Mouse (Mus musculus) bone marrow, adult 2 months (tissue): Measurements from ENCODE around the gene Cphx2. TPM values are rescaled to one million over a fixed set of nuclear protein-coding genes. Genes with fewer than 3 reads are reported as not detected.
"Not testable (repeated sequence)": the region's sequence is repeated elsewhere in the genome, so short reads cannot be mapped to it uniquely, and the experiment has no call there.

Experiments used
- H3K27ac ChIP-seq: fragments of 200-500 bp; 2 replicates; pipeline ENCODE4 v1.5.1; 2012; ENCODE audit warnings: low read depth, mild to moderate bottlenecking, control low read depth, inconsistent platforms, low read length; ENCODE audit not compliant: control insufficient read depth, poor library complexity, insufficient read depth
- H3K4me1 ChIP-seq: fragments of 200-500 bp; 2 replicates; pipeline ENCODE4 v1.6.1; 2011; ENCODE audit warnings: low read length; ENCODE audit not compliant: control insufficient read depth, insufficient read depth
- H3K4me3 ChIP-seq: fragments of 200-500 bp; replicated peaks from 2 replicates; pipeline ENCODE3; 2011; ENCODE audit warnings: mild to moderate bottlenecking, low read depth, low read length, control low read depth; ENCODE audit not compliant: control insufficient read depth
- WGBS: fragments of 180-500 bp; shearing (Covaris S2); methylation state at CpG from one replicate; pipeline ENCODE4 v1.1.7; 2018; 5-methylcytosine and 5-hydroxymethylcytosine counted together
- polyA plus RNA-seq: library from polyadenylated mRNA; stranded (reverse); fragments of >200 nt; gene quantifications from 2 replicates; pipeline ENCODE4 v1.2.4, GENCODE M21; 2011; ENCODE audit warnings: low replicate concordance; ENCODE audit not compliant: missing spikeins, insufficient read depth, insufficient read length

Cphx2 gene
- polyA plus RNA-seq, 1 experiment, result not detected

DNA sequence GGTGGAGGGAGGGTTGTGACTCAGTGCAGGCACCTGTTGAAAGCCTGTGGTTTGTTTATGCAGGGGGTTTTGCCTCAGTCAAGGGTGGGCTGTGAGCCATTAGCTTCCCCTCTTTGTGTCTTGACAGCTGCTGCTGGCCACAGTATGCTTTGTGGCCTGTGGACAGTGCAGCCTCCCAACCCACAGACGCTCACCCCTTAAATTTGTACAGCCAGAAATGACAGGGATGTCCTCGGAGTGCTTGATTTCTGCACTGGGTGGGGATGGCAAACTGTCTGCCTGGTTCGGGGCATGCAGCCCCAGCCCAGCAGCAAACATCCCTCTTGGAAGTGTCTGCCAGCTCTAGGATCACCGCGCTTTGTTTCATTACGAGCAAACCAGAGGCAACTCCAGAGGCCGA lies 36.8 kb downstream of the Cphx2 start, which contains the start of gene Duxbl2:
Gene Duxbl2, plus strand, starts transcription at position 200 of the 400 bp plus-strand sequence.
- not testable (repeated sequence) for H3K4me3 ChIP-seq, H3K4me1 ChIP-seq, H3K27ac ChIP-seq
- no CpG with 5 or more reads among the region's 7 CpGs for WGBS

GRCm38 (mm10) chr14:26118550-26119000 lies 37.3 kb downstream of the Cphx2 start:
- not testable (repeated sequence) for H3K27ac ChIP-seq, H3K4me3 ChIP-seq, H3K4me1 ChIP-seq
- no CpG with 5 or more reads among the region's 18 CpGs for WGBS

DNA sequence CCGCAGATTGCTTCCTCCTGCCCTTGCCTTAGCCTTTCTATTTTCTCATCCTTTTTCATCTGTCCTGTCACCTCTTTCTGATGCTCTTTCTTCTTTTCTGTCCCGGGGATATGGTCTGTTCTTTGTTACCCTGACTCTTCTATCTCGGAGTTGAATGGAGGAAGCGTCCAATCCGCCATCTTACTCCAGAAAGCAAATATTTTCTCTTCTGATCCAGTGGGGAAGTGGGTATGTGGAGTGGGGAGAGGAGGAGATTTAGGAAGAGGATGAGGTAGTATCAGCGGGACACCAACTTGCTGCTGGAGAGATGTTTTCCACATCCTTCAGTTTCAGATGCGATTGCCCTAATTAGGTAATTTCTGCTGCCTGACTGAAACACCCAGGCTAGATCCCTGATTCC lies 37.8 kb downstream of the Cphx2 start:
- H3K4me1 ChIP-seq, H3K4me3 ChIP-seq, H3K27ac ChIP-seq: not testable (repeated sequence)
- no CpG with 5 or more reads among the region's 7 CpGs for WGBS

Other genes with a start within 250 kb of the Cphx2 start
- 19.9 and 43.0 TPM in 2 replicates for gene Anxa11, start 239.4 kb upstream of the Cphx2 start, polyA plus RNA-seq
- not detected in 2 replicates for gene Plac9a, start 178.4 kb upstream of the Cphx2 start, polyA plus RNA-seq
- gene Tmem254a, start 153.8 kb upstream of the Cphx2 start, polyA plus RNA-seq, result not detected in 2 replicates
- gene Cphx1, start 143.2 kb upstream of the Cphx2 start, polyA plus RNA-seq, result not detected in 2 replicates
- not detected in 2 replicates for gene Duxbl1, start 102.9 kb upstream of the Cphx2 start, polyA plus RNA-seq
- gene Gm9780, start 38.8 kb upstream of the Cphx2 start, polyA plus RNA-seq, result not detected in 2 replicates
- 5.1 and 11.7 TPM in 2 replicates for gene Tmem254c, start 14.2 kb upstream of the Cphx2 start, polyA plus RNA-seq
- gene Cphx3, start 781 bp downstream of the Cphx2 start, polyA plus RNA-seq, result not detected in 2 replicates
- gene Duxbl2, start 36.8 kb downstream of the Cphx2 start, polyA plus RNA-seq, result 3.8 TPM in 1 of 2 replicates, not detected in the other
- gene Plac9b, start 101.0 kb downstream of the Cphx2 start, polyA plus RNA-seq, result 13.7 and 20.2 TPM in 2 replicates
- gene Tmem254b, start 125.5 kb downstream of the Cphx2 start, polyA plus RNA-seq, result 1.8 TPM in 1 of 2 replicates, not detected in the other
- not detected in 2 replicates for gene Duxbl3, start 176.4 kb downstream of the Cphx2 start, polyA plus RNA-seq